Mouse (Mus musculus): ENCODE results near the gene Lce6a.

Lce6a gene

GRCm38 (mm10) chr3:92621560-92621959 lies at the start of gene Lce6a:
Gene Lce6a (minus strand): TSS chr3:92621660.
- TF ChIP-seq GATA4 (IDR thresholded peaks at IDR 0.05; ENCODE audit: insufficient replicate concordance, low read length): no peak

DNA sequence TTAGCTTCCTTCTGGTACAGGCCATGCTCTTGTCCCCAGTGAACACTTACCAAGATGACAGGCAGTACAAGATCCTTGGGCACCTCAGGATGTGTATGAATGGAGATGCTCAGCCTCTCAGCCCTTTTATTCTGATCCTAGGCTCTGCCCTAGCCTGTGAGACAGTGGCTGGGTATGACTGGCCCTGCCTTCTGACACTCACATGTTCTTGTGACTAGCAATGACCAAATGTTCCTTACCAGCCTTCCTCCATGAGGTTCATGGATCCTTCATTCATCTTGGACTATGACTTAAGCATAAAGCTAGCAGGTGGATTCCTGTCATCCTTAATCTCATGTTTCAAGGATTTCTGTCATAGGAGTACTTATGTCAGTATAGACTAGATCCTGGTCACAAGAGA lies 48.8 kb upstream of the Lce6a start, which contains the start of gene Lce1a2:
Gene Lce1a2 (minus strand): TSS at position 101 of the 400 bp plus-strand sequence.
- no peak for TF ChIP-seq GATA4 (IDR thresholded peaks at IDR 0.05; ENCODE audit: insufficient replicate concordance, low read length)

DNA sequence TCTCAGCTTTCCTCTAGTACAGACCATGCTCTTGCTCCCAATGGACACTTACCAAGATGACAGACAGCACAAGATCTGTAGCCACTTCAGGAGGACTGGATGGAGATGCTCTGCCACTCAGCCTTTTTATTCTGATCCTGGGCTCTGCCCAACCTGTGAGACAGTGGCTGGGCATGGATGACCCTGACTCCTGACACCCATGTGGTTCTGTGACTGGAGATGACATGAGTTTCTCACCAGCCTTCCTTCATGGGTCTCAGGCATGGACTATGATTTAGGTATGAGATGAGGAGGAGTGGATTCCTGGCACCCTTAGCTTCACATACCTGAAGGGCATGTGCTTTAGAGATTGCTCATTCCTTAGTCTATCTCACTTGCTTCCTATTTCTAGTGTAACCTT lies 35.4 kb upstream of the Lce6a start, which contains the start of gene Lce1b:
Gene Lce1b (minus strand): TSS at position 101 of the 400 bp plus-strand sequence.
- TF ChIP-seq GATA4 (IDR thresholded peaks at IDR 0.05; ENCODE audit: insufficient replicate concordance, low read length): no peak

DNA sequence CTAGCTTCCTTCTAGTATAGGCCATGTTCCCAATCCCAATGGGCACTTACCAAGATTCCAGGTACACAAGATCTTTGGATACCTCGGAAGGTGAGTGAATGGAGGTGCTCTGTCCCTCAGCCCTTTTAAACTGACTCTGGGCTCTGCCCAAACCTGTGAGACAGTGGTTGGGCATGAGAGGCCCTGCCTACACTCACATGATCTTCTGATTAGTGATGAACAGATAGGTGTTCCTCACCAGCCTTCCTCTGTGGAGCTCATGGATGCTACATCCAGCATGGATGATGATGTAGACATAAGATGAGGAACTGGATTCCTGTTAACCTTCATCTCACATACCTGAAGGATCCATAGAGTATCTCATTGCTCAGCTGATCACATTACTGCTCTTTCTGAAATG lies 26.7 kb upstream of the Lce6a start, which contains the start of gene Lce1a1:
Gene Lce1a1 (minus strand): TSS at position 101 of the 400 bp plus-strand sequence.
- no peak for TF ChIP-seq GATA4 (IDR thresholded peaks at IDR 0.05; ENCODE audit: insufficient replicate concordance, low read length)

- no peak for TF ChIP-seq GATA4 (IDR thresholded peaks at IDR 0.05; ENCODE audit: insufficient replicate concordance, low read length)
Observed at GRCm38 (mm10) chr3:92639854-92640253, 18.4 kb upstream of the Lce6a start.

- no peak for TF ChIP-seq GATA4 (IDR thresholded peaks at IDR 0.05; ENCODE audit: insufficient replicate concordance, low read length)
Observed at GRCm38 (mm10) chr3:92638653-92638991, 17.2 kb upstream of the Lce6a start.

DNA sequence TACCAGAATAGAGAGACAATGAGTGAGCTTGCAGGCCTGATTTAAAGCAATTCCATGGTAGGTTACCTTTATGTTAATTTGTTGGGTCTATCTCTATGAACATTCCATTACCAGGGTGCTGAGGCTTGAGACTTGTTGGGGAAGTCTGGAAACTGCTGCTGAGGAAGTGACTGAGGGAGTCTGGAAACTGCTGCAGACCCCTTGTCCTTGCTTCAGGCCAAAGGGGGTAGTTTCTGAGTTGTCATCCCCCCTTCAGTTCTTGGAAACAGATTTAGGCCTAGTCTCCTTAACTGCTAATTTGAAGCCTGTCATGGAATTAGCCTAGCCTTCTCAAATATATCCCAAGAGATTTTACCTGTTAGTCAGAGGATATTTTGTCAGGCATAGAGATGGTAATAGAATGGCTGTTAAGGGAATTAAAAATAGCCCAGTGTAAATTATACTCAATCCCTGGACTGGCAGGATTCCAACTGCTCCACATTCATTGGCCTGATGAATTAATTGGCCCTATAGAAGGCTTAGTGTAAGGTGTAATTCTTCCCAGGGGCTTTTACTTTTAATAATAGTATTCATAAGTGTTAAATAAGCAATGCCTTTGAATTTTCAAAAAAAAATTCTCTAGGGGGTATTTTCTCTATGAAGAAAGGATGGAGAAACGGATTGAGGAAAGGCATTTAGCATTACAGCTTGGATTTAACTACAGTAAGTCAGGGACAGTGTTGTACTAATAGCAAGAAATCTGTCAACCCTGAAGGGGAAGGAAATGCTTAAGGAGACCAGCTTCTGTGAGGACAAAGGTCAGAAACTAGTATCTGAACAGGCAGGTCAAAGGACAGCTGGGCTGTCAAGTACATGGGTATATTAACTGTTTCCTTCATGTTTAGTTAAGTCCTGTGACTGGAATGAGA lies 16.5 kb upstream of the Lce6a start:
- TF ChIP-seq GATA4 (IDR thresholded peaks at IDR 0.05; ENCODE audit: insufficient replicate concordance, low read length): no peak

DNA sequence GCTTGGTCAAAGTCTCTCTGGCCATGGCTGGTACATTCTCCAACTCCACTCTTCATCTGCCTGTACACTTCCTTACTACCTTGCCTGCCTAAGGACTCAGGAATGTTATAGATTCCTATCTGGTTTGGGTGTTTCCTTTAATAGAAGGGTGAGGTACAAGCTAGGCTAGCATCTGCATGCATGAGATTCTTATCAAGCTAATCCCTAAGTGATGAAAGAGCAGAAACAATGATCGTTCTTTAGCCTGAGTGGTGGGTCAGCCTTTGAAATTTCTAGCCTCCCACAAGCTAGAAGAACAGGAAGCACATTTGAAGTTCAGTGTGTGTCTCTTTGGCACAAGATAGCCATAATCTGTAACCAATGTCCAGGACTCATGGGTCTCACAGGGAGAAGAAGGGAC lies 11.7 kb downstream of the Lce6a start:
- no peak for TF ChIP-seq GATA4 (IDR thresholded peaks at IDR 0.05; ENCODE audit: insufficient replicate concordance, low read length)

DNA sequence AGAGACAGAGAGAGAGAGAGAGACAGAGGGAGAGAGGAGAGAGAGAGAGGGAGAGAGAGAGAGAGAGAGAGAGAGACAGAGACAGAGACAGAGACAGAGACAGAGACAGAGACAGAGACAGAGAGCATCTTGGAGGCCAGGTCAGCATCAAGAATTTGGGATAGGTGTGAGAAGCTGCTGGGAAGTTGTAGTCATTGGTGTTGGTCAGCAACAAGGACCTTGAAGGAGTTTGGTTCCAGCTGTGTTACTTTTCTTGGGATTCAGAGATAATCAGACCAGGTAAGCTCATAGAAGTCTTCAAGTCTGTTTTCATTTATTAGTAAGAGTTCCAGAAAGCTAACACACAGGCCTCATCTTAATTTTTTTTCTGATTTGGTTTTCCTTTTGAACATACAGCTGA lies 14.1 kb downstream of the Lce6a start, which contains the start of gene 2210017I01Rik:
Gene 2210017I01Rik (minus strand): TSS at position 101 of the 400 bp plus-strand sequence.
- no peak for TF ChIP-seq GATA4 (IDR thresholded peaks at IDR 0.05; ENCODE audit: insufficient replicate concordance, low read length)

DNA sequence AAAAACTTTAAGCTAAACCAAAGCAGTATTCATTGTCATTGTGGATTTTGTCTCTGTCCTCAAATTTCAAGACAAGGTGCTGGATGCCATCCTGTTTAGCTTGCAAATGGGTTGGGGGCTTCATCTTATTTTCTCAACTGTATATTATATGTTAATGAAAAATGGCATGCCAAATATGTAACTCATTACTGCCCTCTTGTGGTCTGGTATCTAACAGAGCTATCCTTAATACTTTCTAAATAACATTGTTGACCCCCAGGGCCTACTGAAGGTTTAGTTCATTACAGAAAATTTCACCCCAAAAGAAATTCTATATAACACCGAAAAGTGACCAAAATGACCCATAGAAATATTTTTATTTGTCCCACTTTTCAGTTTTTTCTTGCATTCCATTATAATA lies 19.3 kb downstream of the Lce6a start:
- no peak for TF ChIP-seq GATA4 (IDR thresholded peaks at IDR 0.05; ENCODE audit: insufficient replicate concordance, low read length)

GRCm38 (mm10) chr3:92600456-92600855 lies 21.0 kb downstream of the Lce6a start:
- TF ChIP-seq GATA4 (IDR thresholded peaks at IDR 0.05; ENCODE audit: insufficient replicate concordance, low read length): no peak

- no peak for TF ChIP-seq GATA4 (IDR thresholded peaks at IDR 0.05; ENCODE audit: insufficient replicate concordance, low read length)
Observed at GRCm38 (mm10) chr3:92599973-92600372, 21.5 kb downstream of the Lce6a start.

DNA sequence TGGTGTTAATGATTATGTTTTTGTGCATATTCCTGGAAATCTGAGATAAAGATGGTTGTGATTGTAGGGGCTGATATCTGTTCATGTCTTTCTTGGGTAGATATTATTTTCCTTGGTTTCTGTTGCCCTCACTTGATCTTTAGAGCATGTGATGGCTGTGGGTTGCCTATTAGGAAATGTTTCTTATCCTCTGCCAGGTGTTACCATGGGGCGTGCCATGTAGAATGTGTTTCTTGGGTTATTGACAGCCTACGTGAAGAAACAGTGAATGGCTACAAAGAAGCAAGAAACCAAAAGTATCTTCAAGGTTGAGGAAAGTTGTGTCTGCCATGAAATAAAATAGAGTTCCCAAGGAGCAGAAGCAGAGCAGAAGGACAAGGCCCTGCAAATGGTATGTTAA lies 23.0 kb downstream of the Lce6a start:
- no peak for TF ChIP-seq GATA4 (IDR thresholded peaks at IDR 0.05; ENCODE audit: insufficient replicate concordance, low read length)

DNA sequence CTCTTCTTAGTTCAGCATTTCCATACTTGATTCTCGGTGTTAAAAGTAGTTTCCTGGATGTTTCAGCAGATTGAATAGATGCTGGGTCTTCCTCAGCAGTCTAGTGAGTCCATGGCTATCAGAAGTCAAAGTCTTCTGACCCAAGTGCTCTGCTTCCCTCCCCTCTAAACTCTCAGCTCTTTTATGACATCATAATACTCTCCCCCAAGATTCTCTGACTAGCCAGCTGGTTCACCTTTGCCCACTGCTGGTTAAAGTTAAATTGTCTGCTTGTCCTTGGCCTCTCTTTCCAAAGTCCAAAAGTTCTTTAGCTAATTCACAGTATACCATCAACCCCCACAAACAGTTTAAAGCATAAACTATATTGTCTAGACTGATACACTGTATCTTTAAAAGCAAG lies 32.6 kb downstream of the Lce6a start, which contains the start of gene Smcp:
Gene Smcp (minus strand): TSS at position 140 of the 400 bp plus-strand sequence.
- TF ChIP-seq GATA4 (IDR thresholded peaks at IDR 0.05; ENCODE audit: insufficient replicate concordance, low read length): no peak

GRCm38 (mm10) chr3:92587190-92587589 lies 34.3 kb downstream of the Lce6a start:
- no peak for TF ChIP-seq GATA4 (IDR thresholded peaks at IDR 0.05; ENCODE audit: insufficient replicate concordance, low read length)

- no peak for TF ChIP-seq GATA4 (IDR thresholded peaks at IDR 0.05; ENCODE audit: insufficient replicate concordance, low read length)
Observed at GRCm38 (mm10) chr3:92585055-92585454, 36.4 kb downstream of the Lce6a start.
